Mouse (Mus musculus) spleen, embryonic (tissue): ENCODE results near the gene Gpank1.

ENCODE experiments used
- CTCF ChIA-PET: fragments of 350-600 bp; sonication (Branson Sonifier 250); formaldehyde crosslinking; loops from one replicate; lab custom pipeline; 2022; lab: Charles Lee

Gene Gpank1

GRCm38 (mm10) chr17:35121143-35121799 is at the start of gene Gpank1:
Gene Gpank1, plus strand, starts transcription at chr17:35121455.
- CTCF ChIA-PET, result no interaction called here

GRCm38 (mm10) chr17:35074097-35074496 is 47.2 kb upstream of the Gpank1 start:
- CTCF ChIA-PET, result no interaction called here

- CTCF ChIA-PET, result no interaction called here
Observed at GRCm38 (mm10) chr17:35076507-35077176, 44.6 kb upstream of the Gpank1 start, which contains the start of gene Ly6g6e. Gene Ly6g6e, plus strand, starts transcription at chr17:35076902.

- CTCF ChIA-PET, result no interaction called here
Observed at GRCm38 (mm10) chr17:35077285-35077684, 44.0 kb upstream of the Gpank1 start.

- CTCF ChIA-PET, result no interaction called here
Observed at GRCm38 (mm10) chr17:35077786-35078233, 43.4 kb upstream of the Gpank1 start, which contains the start of gene Ly6g6d. Gene Ly6g6d, minus strand, starts transcription at chr17:35078065.

GRCm38 (mm10) chr17:35079778-35080177 is 41.5 kb upstream of the Gpank1 start:
- CTCF ChIA-PET, result interaction anchor here (0.7 kb wide), 1 partner anchor 67 kb away, joined by 3 read pairs; no protein-coding TSS in a partner anchor

GRCm38 (mm10) chr17:35080248-35080647 is 41.0 kb upstream of the Gpank1 start:
- CTCF ChIA-PET, result no interaction called here

- CTCF ChIA-PET, result no interaction called here
Observed at GRCm38 (mm10) chr17:35080710-35081109, 40.5 kb upstream of the Gpank1 start.

GRCm38 (mm10) chr17:35082841-35083576 is 38.2 kb upstream of the Gpank1 start:
- CTCF ChIA-PET, result no interaction called here

GRCm38 (mm10) chr17:35083929-35084497 is 37.2 kb upstream of the Gpank1 start:
- CTCF ChIA-PET, result interaction anchor here (0.7 kb wide), 1 partner anchor 102 kb away, joined by 10 read pairs; the partner anchor contains the start of gene Lsm2

- CTCF ChIA-PET, result interaction anchor here (0.6 kb wide), 1 partner anchor 960 kb away, joined by 3 read pairs; no protein-coding TSS in a partner anchor
Observed at GRCm38 (mm10) chr17:35085208-35085865, 35.9 kb upstream of the Gpank1 start, which contains the start of gene Ly6g6f. Gene Ly6g6f, minus strand, starts transcription at chr17:35085610.

GRCm38 (mm10) chr17:35088151-35088550 is 33.1 kb upstream of the Gpank1 start:
- CTCF ChIA-PET, result interaction anchor here (0.7 kb wide), 1 partner anchor 82 kb away, joined by 4 read pairs; no protein-coding TSS in a partner anchor

GRCm38 (mm10) chr17:35088825-35089644 is 32.2 kb upstream of the Gpank1 start, which contains the start of gene Abhd16a:
Gene Abhd16a, plus strand, starts transcription at chr17:35089263.
- CTCF ChIA-PET, result interaction anchor here (0.6 kb wide), 1 partner anchor 141 kb away, joined by 3 read pairs; no protein-coding TSS in a partner anchor

- CTCF ChIA-PET, result interaction anchor here (0.6 kb wide), 1 partner anchor 41 kb away, joined by 3 read pairs; the partner anchor contains the start of gene Clic1
Observed at GRCm38 (mm10) chr17:35090166-35090932, 30.9 kb upstream of the Gpank1 start.

GRCm38 (mm10) chr17:35092403-35093198 is 28.7 kb upstream of the Gpank1 start:
- CTCF ChIA-PET, result no interaction called here

GRCm38 (mm10) chr17:35094475-35095365 is 26.5 kb upstream of the Gpank1 start:
- CTCF ChIA-PET, result interaction anchor here (0.6 to 0.7 kb wide), 3 partner anchors 34 to 483 kb away, joined by 4 to 11 read pairs (median 6); no protein-coding TSS in a partner anchor

GRCm38 (mm10) chr17:35096597-35096996 is 24.7 kb upstream of the Gpank1 start:
- CTCF ChIA-PET, result no interaction called here
